Mouse (Mus musculus) urinary bladder, postnatal 10 days (tissue): ENCODE measurements around the gene Ak5.
A peak's percentile ranks its signal among the peaks of the same experiment; 100 is the strongest.
"Not testable (repeated sequence)": the region's sequence is repeated elsewhere in the genome, so short reads cannot be mapped to it uniquely, and the experiment has no call there.

ENCODE experiments used
- DNase-seq: peaks from one replicate; pipeline ENCODE4 v3.0.0; 2022; ENCODE audit warnings: low spot score

Gene Ak5

GRCm38 (mm10) chr3:152668239-152668638 is at the start of gene Ak5:
Ak5 (minus strand) TSS chr3:152668360.
- no peak for DNase-seq

DNA sequence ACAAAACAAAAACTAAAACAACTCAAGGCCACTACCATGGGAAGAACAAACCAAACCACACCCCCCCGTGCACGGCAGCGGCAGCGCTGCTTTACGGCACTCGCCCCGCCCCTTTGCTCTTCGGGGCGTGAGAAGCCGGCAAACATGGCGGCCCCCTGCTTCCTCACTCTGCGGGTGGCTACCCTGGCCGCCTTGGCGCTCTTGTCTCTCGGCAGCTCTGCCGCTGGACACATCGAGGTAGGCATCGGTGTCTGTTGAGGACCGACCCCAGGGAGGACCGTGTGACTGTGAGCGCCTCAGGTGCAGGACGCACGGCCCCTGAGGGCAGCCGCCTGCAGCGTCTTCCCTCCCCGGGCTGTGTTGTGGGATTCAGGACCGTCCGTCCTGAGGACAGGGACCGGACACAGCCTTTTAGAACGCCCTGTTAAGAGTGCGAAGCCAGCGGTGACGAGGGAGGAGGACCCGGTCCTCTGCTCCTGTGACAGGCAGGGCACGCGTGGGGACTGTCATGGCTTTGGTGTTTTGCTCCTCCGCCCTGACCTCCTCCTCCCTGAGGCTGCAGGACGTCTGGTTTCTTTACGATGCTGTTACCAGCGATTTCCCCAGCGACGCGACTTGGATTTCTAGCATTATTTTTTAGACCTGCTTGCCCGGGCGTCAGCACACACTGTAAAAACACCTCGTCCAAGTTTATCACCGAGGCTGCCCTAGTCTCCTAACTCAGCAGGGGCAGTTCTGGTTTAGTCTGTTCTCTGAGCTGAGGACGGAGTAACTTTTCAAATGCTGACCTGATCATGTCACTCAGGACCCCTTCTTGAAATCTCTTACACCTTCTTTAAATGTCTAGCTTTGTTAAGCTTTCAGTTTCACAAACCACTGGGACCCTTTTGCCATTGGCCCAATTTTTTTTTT is 46.1 kb upstream of the Ak5 start, which contains the start of gene Pigk:
Gene Pigk (plus strand): TSS at position 110 of the 912 bp plus-strand sequence.
- DNase-seq = peak; percentile 75

GRCm38 (mm10) chr3:152712957-152713356 is 44.8 kb upstream of the Ak5 start:
- no peak for DNase-seq

- DNase-seq = no peak
These were observed 41.8 kb upstream of the Ak5 start for GRCm38 (mm10) chr3:152709936-152710335.

- DNase-seq = no peak
These were observed 39.2 kb upstream of the Ak5 start for GRCm38 (mm10) chr3:152707321-152707823.

GRCm38 (mm10) chr3:152706901-152707300 is 38.7 kb upstream of the Ak5 start:
- no peak for DNase-seq

DNA sequence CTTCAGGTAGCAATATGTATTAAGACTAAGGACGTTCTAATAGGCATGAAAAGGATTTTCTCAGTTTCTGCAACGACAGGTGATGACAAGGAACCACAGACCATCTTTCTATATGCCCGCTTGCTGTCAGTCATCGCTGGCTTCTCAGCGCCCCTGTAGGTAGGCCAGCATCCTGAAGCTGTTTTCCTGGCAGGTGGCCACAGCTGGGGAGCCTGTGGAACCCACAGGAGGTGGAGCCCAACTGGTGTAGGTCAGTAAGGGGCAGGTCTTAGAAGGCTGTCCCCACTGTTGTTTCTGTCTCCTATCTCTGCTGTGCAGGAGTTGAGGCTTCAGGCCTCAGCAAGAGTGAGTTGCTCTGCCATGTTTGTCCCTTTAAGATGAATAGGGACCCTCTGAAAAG is 37.7 kb upstream of the Ak5 start:
- DNase-seq = no peak

DNA sequence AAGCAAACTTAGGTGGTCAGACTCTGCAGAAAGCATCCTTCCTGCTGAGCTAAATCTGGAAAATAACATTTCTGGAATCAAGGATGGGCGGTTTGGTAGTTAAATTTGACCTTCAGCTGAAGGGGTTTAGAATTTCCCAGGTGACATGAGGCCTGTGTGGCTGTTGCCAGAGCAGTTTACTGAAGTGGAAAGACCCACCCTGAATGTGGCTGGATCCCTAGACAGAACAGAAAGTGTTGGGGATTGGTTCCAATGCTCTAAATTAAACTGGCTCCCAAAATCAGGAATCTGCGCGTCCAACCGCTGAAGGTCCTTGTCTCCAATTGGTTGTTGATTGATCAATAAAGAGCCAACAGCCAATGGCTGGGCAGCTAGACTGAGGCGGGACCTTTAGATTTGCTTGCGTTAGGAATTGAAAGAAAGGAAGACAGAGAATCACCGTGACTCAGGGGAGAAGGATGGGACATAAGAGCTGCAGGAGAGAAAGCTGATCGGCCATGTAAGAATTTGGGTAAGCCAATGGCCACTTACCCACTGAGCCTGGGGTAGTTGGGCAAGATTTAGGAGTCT is 34.2 kb upstream of the Ak5 start:
- no peak for DNase-seq

DNA sequence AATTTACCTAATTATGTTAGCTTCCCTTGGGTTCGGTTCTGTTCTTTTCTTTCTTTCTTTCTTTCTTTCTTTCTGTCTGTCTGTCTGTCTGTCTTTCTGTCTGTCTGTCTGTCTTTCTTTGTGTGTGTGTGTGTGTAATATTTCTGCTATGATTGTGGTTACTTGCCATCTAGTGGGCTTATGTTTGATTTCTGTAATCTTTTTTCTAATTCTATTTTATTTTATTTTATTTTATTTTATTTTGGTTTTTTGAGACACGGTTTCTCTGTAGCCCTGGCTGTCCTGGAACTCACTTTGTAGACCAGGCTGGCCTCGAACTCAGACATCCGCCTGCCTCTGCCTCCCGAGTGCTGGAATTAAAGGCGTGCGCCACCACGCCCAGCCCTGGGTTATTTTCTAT is 33.4 kb upstream of the Ak5 start:
- DNase-seq = not testable (repeated sequence)

GRCm38 (mm10) chr3:152699261-152699660 is 31.1 kb upstream of the Ak5 start:
- DNase-seq = no peak

- DNase-seq = no peak
These were observed 29.9 kb upstream of the Ak5 start for GRCm38 (mm10) chr3:152698017-152698416.

- no peak for DNase-seq
These were observed 26.8 kb upstream of the Ak5 start for GRCm38 (mm10) chr3:152694950-152695349.

- DNase-seq = no peak
These were observed 20.9 kb upstream of the Ak5 start for GRCm38 (mm10) chr3:152689105-152689504.

DNA sequence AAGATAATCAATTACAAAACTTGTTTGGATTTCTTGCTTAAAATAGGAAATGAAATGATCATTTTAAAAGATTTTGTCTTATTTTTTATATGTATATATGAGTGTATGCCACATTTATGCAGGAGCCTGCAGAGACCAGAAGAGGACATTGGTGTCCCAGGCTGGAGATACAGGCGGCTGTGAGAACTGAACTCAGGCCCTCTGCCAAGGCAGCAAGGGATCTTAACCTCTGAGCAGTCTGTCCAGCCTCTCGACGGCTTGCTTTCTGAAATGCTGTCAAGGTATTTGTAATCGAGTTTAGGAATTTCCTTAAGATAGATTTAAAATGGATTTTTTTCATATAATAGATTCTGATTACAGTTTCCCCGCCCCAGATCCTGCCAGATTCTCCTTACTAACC is 20.4 kb upstream of the Ak5 start:
- DNase-seq = no peak

DNA sequence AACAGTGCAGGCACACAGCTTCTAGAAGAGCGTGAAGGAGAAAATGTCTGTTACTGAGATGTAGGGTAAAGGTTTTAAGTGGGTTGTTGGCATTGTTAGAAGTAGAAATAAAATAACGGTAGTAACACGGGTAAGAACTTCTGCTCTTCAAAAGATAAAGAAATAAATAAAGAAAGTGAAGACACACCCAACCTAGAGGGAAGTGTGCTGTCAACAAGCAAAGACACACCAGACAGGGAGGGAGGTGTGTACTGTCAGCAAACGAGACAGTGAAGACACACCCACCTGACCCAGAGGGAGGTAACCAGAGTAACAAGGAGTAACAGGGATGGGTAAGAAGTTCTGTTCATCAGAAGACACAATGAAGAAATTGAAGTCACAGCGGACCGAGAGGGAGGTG is 6.5 kb upstream of the Ak5 start:
- DNase-seq = no peak

GRCm38 (mm10) chr3:152669783-152670182 is 1.6 kb upstream of the Ak5 start:
- no peak for DNase-seq

- no peak for DNase-seq
These were observed 633 bp upstream of the Ak5 start for GRCm38 (mm10) chr3:152668793-152669192.

GRCm38 (mm10) chr3:152667356-152668211 is 576 bp downstream of the Ak5 start:
- DNase-seq = no peak

DNA sequence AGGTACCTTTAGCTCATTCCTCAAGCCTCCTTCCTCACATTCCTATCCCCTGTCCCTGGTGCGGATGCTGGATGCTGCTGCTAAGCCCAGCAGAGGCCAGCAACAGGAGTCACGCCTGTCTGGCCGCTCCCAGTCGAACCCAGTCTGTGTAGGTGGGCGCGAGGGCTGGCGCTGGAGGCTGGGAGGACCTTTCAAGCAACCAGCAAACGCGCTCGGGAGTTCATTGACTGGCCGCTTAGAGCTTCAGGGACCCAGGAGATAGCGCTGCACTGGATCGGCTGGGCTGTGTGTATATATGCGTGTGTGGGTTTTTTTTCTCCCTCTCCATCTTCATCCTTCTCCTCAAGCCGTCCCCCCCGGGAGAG is 1.2 kb downstream of the Ak5 start:
- no peak for DNase-seq

GRCm38 (mm10) chr3:152658592-152658991 is 9.6 kb downstream of the Ak5 start:
- no peak for DNase-seq

GRCm38 (mm10) chr3:152651991-152652390 is 16.2 kb downstream of the Ak5 start:
- DNase-seq = no peak

GRCm38 (mm10) chr3:152644610-152645009 is 23.6 kb downstream of the Ak5 start:
- DNase-seq = no peak
